Mouse (Mus musculus): ENCODE measurements around the gene Ank2.

Ank2 gene

GRCm38 (mm10) chr3:127172697-127173096 lies 326.5 kb downstream of the Ank2 start:
- no peak for DNase-seq (ENCODE audit: low spot score)

GRCm38 (mm10) chr3:127170246-127170645 lies 328.9 kb downstream of the Ank2 start:
- no peak for DNase-seq (ENCODE audit: low spot score)

- DNase-seq (ENCODE audit: low spot score) = no peak
Measured at GRCm38 (mm10) chr3:127169114-127169513, 330.0 kb downstream of the Ank2 start.

- no peak for DNase-seq (ENCODE audit: low spot score)
Measured at GRCm38 (mm10) chr3:127163749-127164148, 335.4 kb downstream of the Ank2 start.

GRCm38 (mm10) chr3:127161998-127162712 lies 337.0 kb downstream of the Ank2 start:
- DNase-seq (ENCODE audit: low spot score) = peak; percentile 23

- no peak for DNase-seq (ENCODE audit: low spot score)
Measured at GRCm38 (mm10) chr3:127161085-127161837, 337.9 kb downstream of the Ank2 start.

GRCm38 (mm10) chr3:127157706-127158105 lies 341.4 kb downstream of the Ank2 start:
- DNase-seq (ENCODE audit: low spot score) = no peak

- DNase-seq (ENCODE audit: low spot score) = no peak
Measured at GRCm38 (mm10) chr3:127156080-127156479, 343.1 kb downstream of the Ank2 start.

- DNase-seq (ENCODE audit: low spot score) = no peak
Measured at GRCm38 (mm10) chr3:127153861-127154260, 345.3 kb downstream of the Ank2 start.

- DNase-seq (ENCODE audit: low spot score) = no peak
Measured at GRCm38 (mm10) chr3:127153443-127153842, 345.7 kb downstream of the Ank2 start.

- no peak for DNase-seq (ENCODE audit: low spot score)
Measured at GRCm38 (mm10) chr3:127148648-127149047, 350.5 kb downstream of the Ank2 start.

- no peak for DNase-seq (ENCODE audit: low spot score)
Measured at GRCm38 (mm10) chr3:127140590-127140989, 358.6 kb downstream of the Ank2 start.

GRCm38 (mm10) chr3:127139638-127140037 lies 359.5 kb downstream of the Ank2 start:
- no peak for DNase-seq (ENCODE audit: low spot score)

GRCm38 (mm10) chr3:127137508-127137907 lies 361.6 kb downstream of the Ank2 start:
- DNase-seq (ENCODE audit: low spot score) = no peak

GRCm38 (mm10) chr3:127134062-127134461 lies 365.1 kb downstream of the Ank2 start:
- no peak for DNase-seq (ENCODE audit: low spot score)

- no peak for DNase-seq (ENCODE audit: low spot score)
Measured at GRCm38 (mm10) chr3:127131048-127131447, 368.1 kb downstream of the Ank2 start.

GRCm38 (mm10) chr3:127130167-127130770 lies 368.9 kb downstream of the Ank2 start:
- no peak for DNase-seq (ENCODE audit: low spot score)

- no peak for DNase-seq (ENCODE audit: low spot score)
Measured at GRCm38 (mm10) chr3:127129750-127130149, 369.4 kb downstream of the Ank2 start.

GRCm38 (mm10) chr3:127127611-127128010 lies 371.5 kb downstream of the Ank2 start:
- DNase-seq (ENCODE audit: low spot score) = no peak

- no peak for DNase-seq (ENCODE audit: low spot score)
Measured at GRCm38 (mm10) chr3:127126220-127126619, 372.9 kb downstream of the Ank2 start.

GRCm38 (mm10) chr3:127124375-127124993 lies 374.7 kb downstream of the Ank2 start:
- no peak for DNase-seq (ENCODE audit: low spot score)

- DNase-seq (ENCODE audit: low spot score) = no peak
Measured at GRCm38 (mm10) chr3:127123376-127123775, 375.8 kb downstream of the Ank2 start.

- DNase-seq (ENCODE audit: low spot score) = no peak
Measured at GRCm38 (mm10) chr3:127118777-127119176, 380.4 kb downstream of the Ank2 start.
